Mouse (Mus musculus): ENCODE results near the gene Hsd17b7.

DNA sequence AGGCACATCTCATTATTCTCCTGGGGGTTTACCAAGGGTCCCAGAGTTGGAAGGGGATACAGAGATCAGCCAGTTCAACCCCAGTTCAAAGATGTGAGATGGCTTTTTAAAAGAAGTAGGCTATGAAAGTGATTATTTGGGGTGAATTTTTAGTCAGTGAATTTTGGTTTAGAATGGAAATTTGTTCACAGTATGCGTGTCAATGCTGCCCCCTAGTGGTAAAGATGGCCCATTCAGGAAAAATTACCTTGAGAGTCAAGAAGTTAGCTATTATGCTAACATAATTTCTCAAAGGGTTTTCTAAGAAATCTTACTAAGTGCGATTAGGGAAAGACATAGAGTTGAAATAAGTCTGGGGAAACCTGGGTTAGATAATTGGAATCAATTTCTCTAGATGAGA lies 29.7 kb downstream of the Hsd17b7 start:
- TF ChIP-seq CTCF (IDR thresholded peaks at IDR 0.05; ENCODE audit: extremely low read depth, insufficient read depth, insufficient read length, insufficient replicate concordance) = peak; percentile 22; the same call in 1 of the 2 replicates
- no peak for TF ChIP-seq POLR2A (IDR thresholded peaks at IDR 0.05; ENCODE audit: low read depth, low read length)

Measured in spleen, adult 2 months (tissue).